Mouse (Mus musculus) CH12.LX (cell line): ENCODE data around the gene Plgrkt. TPM values are rescaled to one million over a fixed set of nuclear protein-coding genes. Genes with fewer than 3 reads are reported as not detected.

Experiments
- DNase-seq: peaks from one replicate; pipeline ENCODE4 v3.0.0-alpha.2; 2013; ENCODE audit errors: extremely low read depth
- H3K27ac ChIP-seq: 2 replicates; pipeline ENCODE4 v1.5.1; 2012; ENCODE audit warnings: low read depth, mild to moderate bottlenecking, control low read depth, moderate library complexity; ENCODE audit not compliant: insufficient read depth
- H3K27me3 ChIP-seq: replicated peaks from 2 replicates; pipeline ENCODE3; 2012; ENCODE audit warnings: inconsistent platforms
- H3K36me3 ChIP-seq, 2 experiments: replicated peaks in 1 of 2; 2 replicates each; pipeline versions ENCODE3 to v1.6.1; 2012; ENCODE audit warnings: inconsistent platforms in 1 of 2, low read length in 1 of 2, mild to moderate bottlenecking in 1 of 2, mixed read lengths in 1 of 2, moderate library complexity in 1 of 2; ENCODE audit not compliant: control insufficient read depth in 1 of 2, insufficient read depth in 1 of 2
- H3K4me1 ChIP-seq, 2 experiments: 2 replicates each; pipeline ENCODE4 v1.6.1; 2012; ENCODE audit warnings: inconsistent platforms in 1 of 2, moderate library complexity in 1 of 2; ENCODE audit not compliant: insufficient read depth in 2 of 2, control insufficient read depth in 1 of 2
- H3K4me2 ChIP-seq: 2 replicates; pipeline ENCODE4 v1.6.1; 2012; ENCODE audit warnings: low read depth, mild to moderate bottlenecking, control low read depth; ENCODE audit not compliant: poor library complexity, insufficient read depth, severe bottlenecking
- H3K4me3 ChIP-seq, 3 experiments: fragments of 150-350 bp in 1 of 3; sonication (generic) in 1 of 3; replicated peaks in 1 of 3; 2 replicates each; pipeline versions ENCODE3 to v1.5.1; 2011 to 2012; ENCODE audit warnings: low read depth in 2 of 3, low read length in 2 of 3, mild to moderate bottlenecking in 2 of 3, moderate library complexity in 2 of 3, control low read depth in 1 of 3, improper control_type of control experiment in 1 of 3, inconsistent platforms in 1 of 3, mixed read lengths in 1 of 3; ENCODE audit not compliant: poor library complexity in 1 of 3
- H3K79me2 ChIP-seq: replicated peaks from 2 replicates; pipeline ENCODE4 v1.6.1; 2012; ENCODE audit warnings: mild to moderate bottlenecking, moderate library complexity; ENCODE audit not compliant: control insufficient read depth, poor library complexity, insufficient read depth, severe bottlenecking; ENCODE audit errors: extremely low read depth
- H3K9ac ChIP-seq: 2 replicates; pipeline ENCODE4 v1.6.1; 2012; ENCODE audit warnings: low read depth, mild to moderate bottlenecking, control low read depth, moderate library complexity; ENCODE audit not compliant: insufficient read depth
- H3K9me3 ChIP-seq: replicated peaks from 2 replicates; pipeline ENCODE3; 2012; ENCODE audit warnings: low read length, inconsistent platforms, mixed read lengths
- CHD1 ChIP-seq: IDR thresholded peaks from 2 replicates; pipeline ENCODE4 v1.6.1; 2012; ENCODE audit warnings: low read depth, low read length, improper control_type of control experiment, inconsistent platforms
- ELF1 ChIP-seq: IDR thresholded peaks from 2 replicates; pipeline ENCODE4 v1.6.1; 2014; ENCODE audit warnings: low read depth, mild to moderate bottlenecking, inconsistent platforms, low read length, improper control_type of control experiment
- EP300 ChIP-seq: IDR thresholded peaks from 2 replicates; pipeline ENCODE4 v1.6.1; 2011; ENCODE audit warnings: low read length, improper control_type of control experiment
- IRF4 ChIP-seq: IDR thresholded peaks from 2 replicates; pipeline ENCODE4 v1.6.1; 2014; ENCODE audit warnings: low read depth, mild to moderate bottlenecking, inconsistent platforms, low read length, improper control_type of control experiment
- JUN ChIP-seq: IDR thresholded peaks from 2 replicates; pipeline ENCODE4 v1.6.1; 2011; ENCODE audit warnings: low read depth, mild to moderate bottlenecking, low read length, improper control_type of control experiment, moderate library complexity; ENCODE audit not compliant: insufficient read depth
- MXI1 ChIP-seq: IDR thresholded peaks from 2 replicates; pipeline ENCODE4 v1.6.1; 2011; ENCODE audit warnings: mild to moderate bottlenecking, low read depth, low read length, improper control_type of control experiment
- NELFE ChIP-seq: IDR thresholded peaks from 2 replicates; pipeline ENCODE4 v1.6.1; 2011; ENCODE audit warnings: low read depth, low read length, improper control_type of control experiment
- POLR2A ChIP-seq: IDR thresholded peaks from 2 replicates; pipeline ENCODE4 v1.6.1; 2011; ENCODE audit warnings: low read depth, mild to moderate bottlenecking, improper control_type of control experiment, low read length
- POLR2AphosphoS2 ChIP-seq: IDR thresholded peaks from 2 replicates; pipeline ENCODE4 v1.6.1; 2011; ENCODE audit warnings: low read depth, low read length, improper control_type of control experiment
- SIN3A ChIP-seq: IDR thresholded peaks from 2 replicates; pipeline ENCODE4 v1.6.1; 2012; ENCODE audit warnings: low read length, improper control_type of control experiment, inconsistent platforms
- TBP ChIP-seq: conservative IDR thresholded peaks from 2 replicates; pipeline ENCODE4 v1.6.1; 2011; ENCODE audit warnings: low read depth, low read length, improper control_type of control experiment
- TCF12 ChIP-seq: IDR thresholded peaks from 2 replicates; pipeline ENCODE4 v1.6.1; 2014; ENCODE audit warnings: low read depth, mild to moderate bottlenecking, inconsistent platforms, low read length, improper control_type of control experiment
- USF1 ChIP-seq: IDR thresholded peaks from 2 replicates; pipeline ENCODE4 v1.6.1; 2014; ENCODE audit warnings: low read depth, mild to moderate bottlenecking, inconsistent platforms, low read length, improper control_type of control experiment
- ZKSCAN1 ChIP-seq: IDR thresholded peaks from 2 replicates; pipeline ENCODE4 v1.6.1; 2012; ENCODE audit warnings: low read depth, inconsistent platforms, low read length, improper control_type of control experiment, borderline replicate concordance
- ZMIZ1 ChIP-seq: IDR thresholded peaks from 2 replicates; pipeline ENCODE4 v1.6.1; 2012; ENCODE audit warnings: low read depth, mild to moderate bottlenecking, inconsistent platforms, low read length, improper control_type of control experiment
- dilution Hi-C: fragments of 300-500 bp; cut with MboI; formaldehyde crosslinking; loops from 2 replicates; pipeline ENCODE4 v1.14.3; 2020; ENCODE audit warnings: low sequenced_read_pairs; ENCODE audit not compliant: extremely low pct_unique_long_range_greater_than_20kb, extremely low pct_ligation_motif_present
- in situ Hi-C: fragments of 300-500 bp; cut with MboI; formaldehyde crosslinking; loops from 3 replicates; pipeline ENCODE4 v1.14.3; 2019; ENCODE audit warnings: low sequenced_read_pairs, low pct_ligation_motif_present, low pct_unique_long_range_greater_than_20kb, mixed read lengths
- polyA plus RNA-seq: library from polyadenylated mRNA; unstranded; fragments of >175 nt; gene quantifications from 2 replicates; pipeline ENCODE4 v1.2.1, GENCODE M21; 2012; ENCODE audit warnings: low read depth; ENCODE audit not compliant: insufficient read length
- total RNA-seq, 2 experiments: library from RNA; depleted of rRNA; stranded (reverse); fragments of 300-350 nt in 1 of 2; fragments of >200 nt in 1 of 2; gene quantifications; 2 replicates each; pipeline ENCODE4 v1.2.3; 2012 to 2014

Gene Plgrkt
- total and polyA plus RNA-seq, 3 experiments, result 31.3 to 40.6 (median 33.0) TPM

DNA sequence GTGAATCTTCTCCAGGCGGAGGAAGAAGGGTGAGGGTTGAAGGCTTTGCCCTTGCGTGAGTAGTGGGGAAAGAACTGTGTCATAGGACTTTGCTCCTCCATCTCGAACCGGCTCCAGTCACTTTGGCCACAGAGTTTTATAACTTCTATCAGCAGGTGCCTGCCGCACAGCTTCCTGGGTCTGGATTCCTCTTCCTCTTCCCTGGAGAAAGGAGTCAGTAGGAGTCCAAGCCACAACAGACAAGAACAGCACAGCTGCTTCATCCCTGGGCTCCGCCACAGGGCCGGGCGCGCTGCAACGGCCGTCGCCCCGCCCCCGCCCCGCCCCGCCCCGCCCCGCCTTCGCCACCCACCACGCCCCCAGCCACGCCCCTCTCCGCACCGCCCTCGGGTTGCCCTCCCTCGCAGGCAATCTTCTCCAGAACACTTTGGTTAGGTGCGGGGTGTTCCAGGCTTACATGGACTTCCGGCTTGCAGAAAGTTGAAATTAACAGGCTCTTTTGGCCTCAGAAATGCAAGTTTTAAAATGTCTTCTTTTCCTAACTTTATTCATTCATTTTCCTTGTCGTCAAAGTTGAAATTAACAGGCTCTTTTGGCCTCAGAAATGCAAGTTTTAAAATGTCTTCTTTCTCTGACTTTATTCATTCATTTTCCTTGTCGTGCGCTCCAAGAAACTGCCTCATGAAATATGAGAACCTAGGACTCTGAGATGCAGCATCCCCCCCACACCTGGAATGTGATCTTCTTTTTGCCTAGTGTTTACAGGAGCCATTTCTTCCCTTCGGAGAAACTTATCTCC is 41.9 kb downstream of the Plgrkt start, which contains the start of gene Insl6:
Gene Insl6, minus strand, starts transcription at position 304 of the 799 bp plus-strand sequence.
- no peaks in the 10 kb centered on the region for H3K36me3 ChIP-seq
- no peaks in the 10 kb centered on the region for H3K9me3 ChIP-seq
- in situ Hi-C loops (no loop called here), dilution Hi-C loops (no loop called here)
- H3K27ac ChIP-seq, result peak within 1 kb of the TSS; percentile 35; the same call in 1 of the 2 replicates
- H3K79me2 ChIP-seq, result no peaks in the 10 kb centered on the region; the same call in 1 of the 2 replicates
- H3K9ac ChIP-seq, result peak within 1 kb of the TSS; percentile 83
- peak within 1 kb of the TSS; percentile 99 for H3K4me2 ChIP-seq
- H3K4me3 ChIP-seq, result peak within 1 kb of the TSS; percentile 47 to 82 (median 81)
- peaks cover 0 to 8% of the 10 kb centered on the region in 2 experiments; a peak in 1 of 4 replicates for H3K4me1 ChIP-seq
- no peaks in the 10 kb centered on the region for H3K27me3 ChIP-seq
- TF ChIP-seq ZMIZ1 (0 out of 2 replicates have a peak, but pooled peaks have one; percentile 62), TCF12 (peak; percentile 55; the same call in 1 of the 2 replicates), ZKSCAN1 (no peak), JUN (no peak), EP300 (0 out of 2 replicates have a peak, but pooled peaks have one; percentile 30), POLR2AphosphoS2 (no peak), NELFE (peak; percentile 71), POLR2A (peak; percentile 69), MXI1 (peak; percentile 49; the same call in 1 of the 2 replicates), TBP (peak; percentile 65; the same call in 1 of the 2 replicates), SIN3A (peak; percentile 87), ELF1 (peak; percentile 62), CHD1 (0 out of 2 replicates have a peak, but pooled peaks have one; percentile 69)
- peak; percentile 66 for DNase-seq

- in situ Hi-C loops, result no loop called here
- Histone ChIP-seq H3K9ac (peak overlapping the region; percentile 83), H3K4me2 (peak overlapping the region; percentile 82), H3K27me3 (no peaks in the 10 kb centered on the region), H3K36me3 (no peaks in the 10 kb centered on the region), H3K79me2 (no peaks in the 10 kb centered on the region; the same call in 1 of the 2 replicates), H3K4me1 (peaks cover 0 to 8% of the 10 kb centered on the region in 2 experiments; a peak in 1 of 4 replicates), H3K27ac (no peak overlapping the region; the same call in 1 of the 2 replicates), H3K4me3 (peak overlapping the region; percentile 37 to 82 (median 81)), H3K9me3 (no peaks in the 10 kb centered on the region)
- TF ChIP-seq USF1 (no peak), MXI1 (no peak), IRF4 (peak; percentile 47), SIN3A (peak; percentile 73), TBP (no peak), EP300 (peak; percentile 63; the same call in 1 of the 2 replicates)
- DNase-seq, result no peak
- dilution Hi-C loops, result no loop called here
Measured at GRCm38 (mm10) chr19:29323416-29324049, 43.7 kb downstream of the Plgrkt start.
